Mouse (Mus musculus) cerebellum, adult 9-11 months (tissue): ENCODE data around the gene Snrpc.

Source experiments
- DNase-seq: peaks from one replicate; pipeline ENCODE4 v3.0.0; 2022

Gene Snrpc

DNA sequence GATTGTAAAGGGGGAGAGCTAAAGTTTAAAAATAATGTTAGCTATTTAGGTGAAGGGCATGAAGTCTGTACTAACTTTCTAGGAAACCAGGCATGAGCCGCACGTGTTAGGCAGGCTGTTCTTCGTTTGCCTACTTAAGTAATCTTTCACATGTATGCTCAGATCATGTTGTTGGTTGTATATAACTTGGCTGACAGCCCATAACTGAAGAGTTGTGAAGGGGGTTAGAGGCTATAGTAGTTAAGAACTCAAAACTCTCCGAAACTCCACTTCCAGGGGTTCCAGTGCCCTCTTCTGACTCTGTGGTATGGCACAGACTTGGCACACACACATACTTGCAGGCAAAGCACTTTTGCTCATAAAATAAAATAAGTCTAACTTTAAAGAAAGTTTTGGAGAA is 28.8 kb downstream of the Snrpc start:
- no peak for DNase-seq

DNA sequence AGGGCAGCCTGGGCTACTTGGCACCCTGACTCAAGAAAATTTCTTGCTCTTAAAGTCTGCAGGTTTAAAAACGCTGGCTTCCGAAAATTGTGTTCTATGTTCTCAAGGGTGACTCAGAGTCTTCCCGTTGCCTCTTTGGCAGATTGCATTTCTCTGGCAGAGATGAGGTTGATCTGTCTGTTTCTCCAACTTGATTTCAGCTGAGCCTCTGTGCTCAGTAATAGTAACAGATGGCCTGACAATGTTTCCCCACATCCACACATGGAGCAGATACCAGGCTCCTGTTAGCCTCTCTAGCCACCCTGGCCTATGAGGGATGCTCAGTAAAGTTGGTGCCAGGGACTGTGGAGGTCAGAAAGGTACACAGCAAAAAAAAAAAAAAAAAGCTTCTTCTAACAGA is 33.9 kb downstream of the Snrpc start:
- DNase-seq: peak; percentile 85

DNA sequence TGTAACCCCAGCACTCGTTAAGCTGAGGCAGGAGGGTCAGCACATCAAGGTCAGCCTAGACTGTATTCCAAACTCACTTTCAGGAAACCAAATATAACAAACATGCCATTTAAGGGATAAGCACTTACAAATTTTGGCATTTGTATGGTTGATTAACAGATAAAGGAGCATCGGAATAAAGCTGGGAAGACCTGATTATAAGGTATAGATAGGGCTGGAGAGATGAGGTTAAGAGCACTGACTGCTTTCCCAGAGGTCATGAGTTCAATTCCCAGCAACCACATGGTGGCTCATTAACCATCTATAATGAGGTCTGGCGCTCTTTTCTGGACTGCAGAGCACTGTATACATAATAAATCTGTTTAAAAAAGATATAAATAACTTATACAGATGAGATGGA is 35.6 kb downstream of the Snrpc start:
- DNase-seq: no peak

DNA sequence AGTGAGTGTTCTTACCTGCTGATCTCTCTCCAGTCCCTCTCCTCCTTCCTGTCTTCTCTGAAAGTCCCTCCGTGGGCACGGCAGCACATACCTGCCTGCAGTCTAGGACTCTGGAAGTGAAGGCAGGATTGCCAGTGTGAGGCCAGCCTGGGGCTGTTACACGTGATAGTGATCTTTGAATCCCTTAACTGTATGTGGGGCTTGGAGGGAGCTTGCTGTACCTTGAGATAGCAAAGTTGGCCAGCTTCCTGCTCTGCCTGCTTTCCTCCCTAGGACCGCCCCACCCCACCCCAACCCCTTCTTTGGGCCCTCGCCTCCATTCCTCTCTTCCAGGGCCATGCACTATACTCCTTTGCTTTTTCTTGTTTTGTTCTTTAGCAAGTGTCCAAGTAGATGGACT is 36.6 kb downstream of the Snrpc start:
- no peak for DNase-seq

DNA sequence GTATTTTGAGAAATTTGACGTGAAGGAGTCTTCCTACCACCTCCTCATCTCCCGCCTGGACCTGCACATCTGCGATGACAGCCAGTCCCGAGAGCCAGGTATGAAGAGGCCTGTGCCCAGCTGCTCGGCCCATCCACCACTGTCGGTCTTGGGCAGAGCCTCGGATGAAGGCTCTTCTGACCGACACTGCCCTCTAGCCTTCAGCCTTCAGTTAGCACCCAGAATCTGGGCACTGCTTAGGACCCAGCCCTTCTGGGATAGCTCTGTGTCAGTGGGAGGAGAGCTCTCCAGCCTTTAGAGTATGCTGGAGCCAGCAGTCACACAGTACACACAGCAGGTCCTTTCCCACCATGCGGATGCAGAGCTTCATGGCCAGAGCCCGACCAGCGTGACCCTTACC is 43.6 kb downstream of the Snrpc start:
- no peak for DNase-seq

DNA sequence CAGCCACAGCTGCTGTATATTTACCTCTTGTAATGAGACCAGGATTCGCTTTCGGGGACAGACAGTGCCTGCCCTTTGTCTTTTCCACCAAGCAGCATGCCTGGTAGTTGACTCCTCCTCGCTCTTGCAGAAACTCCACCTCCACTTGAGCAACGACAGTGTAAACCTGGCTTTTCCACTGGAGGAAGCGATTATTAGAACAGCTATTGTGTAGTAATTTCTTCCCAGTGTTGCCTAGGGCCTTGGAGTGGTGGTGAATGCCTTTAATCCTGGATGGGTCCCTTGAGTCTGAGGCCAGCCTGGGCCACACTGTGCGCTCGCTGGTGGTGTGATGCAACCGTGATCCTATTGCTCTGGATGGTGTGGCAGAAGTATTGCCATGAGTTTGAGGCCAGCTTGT is 45.2 kb downstream of the Snrpc start:
- DNase-seq: no peak

DNA sequence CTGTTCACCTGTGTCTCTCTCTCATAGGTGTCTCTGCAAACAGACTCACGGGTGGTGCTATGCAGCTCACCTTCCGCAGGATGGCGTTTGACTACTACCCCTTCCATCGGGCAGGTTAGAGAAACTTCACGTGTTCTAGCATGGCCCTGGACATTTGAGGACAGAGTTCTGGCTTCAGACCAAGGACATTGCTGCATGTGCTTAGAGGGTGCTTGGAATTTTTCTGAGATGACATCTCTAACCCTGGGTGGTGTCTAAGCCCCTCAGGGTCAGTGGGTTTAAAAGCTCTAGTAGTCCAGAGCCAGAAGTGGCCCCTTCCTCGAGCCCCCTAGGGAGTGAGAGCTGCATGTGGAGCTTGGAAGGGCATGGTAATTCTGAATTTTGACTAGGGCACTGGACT is 46.0 kb downstream of the Snrpc start:
- DNase-seq: no peak

DNA sequence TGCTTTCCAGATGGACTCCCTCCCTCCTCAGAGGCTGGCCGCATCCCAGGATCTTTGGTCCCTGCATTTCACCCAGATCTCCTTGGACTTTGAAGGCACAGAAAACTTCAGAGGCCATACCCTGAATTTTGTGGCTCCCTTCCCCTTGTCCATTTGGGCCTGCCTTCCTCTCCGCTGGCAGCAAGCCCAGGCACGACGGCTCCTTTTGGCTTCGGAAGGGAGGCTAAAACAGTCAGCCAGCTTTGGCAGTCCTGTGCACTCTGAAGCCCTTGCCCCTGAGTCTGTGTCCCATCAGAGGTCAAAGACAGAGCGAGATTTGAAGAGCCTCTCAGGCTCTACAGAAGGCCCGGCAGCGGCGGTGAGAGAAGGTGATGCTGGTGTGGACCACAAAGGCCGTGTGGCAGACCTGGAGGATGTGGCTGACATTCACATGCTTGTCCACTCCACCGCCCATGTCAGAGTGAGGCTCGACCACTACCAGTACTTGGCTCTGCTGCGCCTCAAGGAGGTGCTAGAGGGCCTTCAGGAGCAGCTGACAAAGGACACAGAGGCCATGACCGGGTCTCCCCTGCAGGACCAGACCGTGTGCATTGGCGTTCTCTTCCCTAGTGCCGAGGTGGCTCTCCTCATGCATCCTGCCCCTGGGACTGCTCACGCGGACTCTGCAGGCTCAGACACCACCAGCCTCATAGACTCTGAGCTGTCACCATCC is 48.7 kb downstream of the Snrpc start:
- DNase-seq: no peak
